Mouse (Mus musculus) forebrain, embryonic 11.5 days (tissue): ENCODE measurements at regions not wholly inside any gene's neighbourhood (a gene's known extent, or its start where the extent isn't known, plus 50 kb on each side); places are given as distances from the start of the nearest gene placed in this dataset.

Experiments used
- ATAC-seq: fragments of 200-750 bp; cut with Nextera tagmentation; replicated peaks from 2 replicates; pipeline ENCODE4 v1.8.0; 2017; ENCODE audit warnings: moderate TSS enrichment; ENCODE audit not compliant: low FRiP score
- DNase-seq: peaks from one replicate; pipeline ENCODE4 v3.0.0-alpha.2; 2017; ENCODE audit warnings: low spot score
- H3K27ac ChIP-seq: fragments of 300-500 bp; sonication (generic); 2 replicates; pipeline ENCODE4 v1.5.1; 2014; ENCODE audit warnings: low read depth, low read length
- H3K27me3 ChIP-seq: fragments of 300-500 bp; sonication (generic); 2 replicates; pipeline ENCODE4 v1.6.1; 2014; ENCODE audit warnings: mild to moderate bottlenecking, low read length, mixed read lengths; ENCODE audit not compliant: control insufficient read depth, insufficient read depth
- H3K36me3 ChIP-seq: fragments of 300-500 bp; sonication (generic); 2 replicates; pipeline ENCODE4 v1.6.1; 2014; ENCODE audit warnings: mild to moderate bottlenecking, low read length, moderate library complexity, mixed read lengths; ENCODE audit not compliant: control insufficient read depth, insufficient read depth
- H3K4me1 ChIP-seq: fragments of 300-500 bp; sonication (generic); replicated peaks from 2 replicates; pipeline ENCODE4 v1.6.1; 2014; ENCODE audit warnings: low read length, mixed read lengths; ENCODE audit not compliant: control insufficient read depth, insufficient read depth
- H3K4me2 ChIP-seq: fragments of 300-500 bp; sonication (generic); 2 replicates; pipeline ENCODE4 v1.6.1; 2014; ENCODE audit warnings: low read depth, mild to moderate bottlenecking, low read length, moderate library complexity, mixed read lengths; ENCODE audit not compliant: severe bottlenecking
- H3K4me3 ChIP-seq: fragments of 300-500 bp; sonication (generic); 2 replicates; pipeline ENCODE4 v1.5.1; 2014; ENCODE audit warnings: low read depth, low read length
- H3K9ac ChIP-seq: fragments of 300-500 bp; sonication (generic); 2 replicates; pipeline ENCODE4 v1.6.1; 2014; ENCODE audit warnings: low read length
- H3K9me3 ChIP-seq: fragments of 300-500 bp; sonication (generic); 2 replicates; pipeline ENCODE4 v1.6.1; 2016; ENCODE audit warnings: low read length, mixed read lengths; ENCODE audit not compliant: control insufficient read depth
- WGBS: fragments of 180-500 bp; shearing (Covaris S2); extraction: QIAGEN DNeasy Blood & Tissue Kit; methylation state at CpG from one replicate; pipeline ENCODE4 v1.1.7; 2014; 5-methylcytosine and 5-hydroxymethylcytosine counted together

DNA sequence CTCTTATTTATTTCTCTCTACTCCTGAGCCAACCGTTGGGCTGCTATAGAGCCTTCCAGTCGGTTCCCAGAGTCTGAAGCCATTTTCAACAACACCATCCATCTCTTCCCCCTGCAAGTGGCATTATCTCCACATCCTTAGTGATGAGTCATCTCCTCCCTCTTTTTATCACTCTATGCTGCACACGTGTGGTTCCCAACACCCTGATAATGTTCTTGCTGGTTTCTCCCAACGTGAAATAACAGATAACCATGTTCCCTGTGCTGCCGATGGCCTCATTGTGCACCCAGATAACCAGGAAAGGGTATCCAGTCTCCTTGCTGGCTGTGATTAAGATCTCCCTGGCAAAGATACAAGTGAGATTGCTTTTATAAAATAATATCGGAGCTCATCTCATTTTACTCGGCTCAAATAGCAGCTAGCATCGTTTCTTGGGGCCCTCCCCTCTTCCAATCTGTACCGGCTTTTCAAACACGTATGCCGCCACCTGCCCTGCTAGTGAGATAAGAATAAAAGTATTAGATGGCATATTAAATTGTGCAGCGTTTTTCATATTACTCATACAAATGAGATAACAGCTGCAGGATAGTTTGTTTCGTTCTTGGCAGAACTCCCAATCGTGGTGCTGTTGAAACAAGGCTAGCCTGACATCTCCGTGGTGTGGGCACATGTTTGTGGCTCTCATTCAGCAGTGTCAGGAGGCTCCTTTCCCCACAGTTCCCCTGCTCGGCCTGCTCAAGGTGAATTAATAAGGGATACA lies 250.3 kb upstream of the Ppp2r3a start:
- H3K9ac ChIP-seq, result no peak overlapping the region
- H3K4me3 ChIP-seq, result no peak overlapping the region
- ATAC-seq, result no peak
- H3K9me3 ChIP-seq, result no peaks in the 10 kb centered on the region
- WGBS, result 87% methylated on average over 16 of the region's 16 CpGs
- H3K4me2 ChIP-seq, result no peak overlapping the region
- no peak overlapping the region for H3K27ac ChIP-seq
- no peaks in the 10 kb centered on the region for H3K4me1 ChIP-seq
- DNase-seq, result no peak
- no peaks in the 10 kb centered on the region for H3K36me3 ChIP-seq
- no peaks in the 10 kb centered on the region for H3K27me3 ChIP-seq

DNA sequence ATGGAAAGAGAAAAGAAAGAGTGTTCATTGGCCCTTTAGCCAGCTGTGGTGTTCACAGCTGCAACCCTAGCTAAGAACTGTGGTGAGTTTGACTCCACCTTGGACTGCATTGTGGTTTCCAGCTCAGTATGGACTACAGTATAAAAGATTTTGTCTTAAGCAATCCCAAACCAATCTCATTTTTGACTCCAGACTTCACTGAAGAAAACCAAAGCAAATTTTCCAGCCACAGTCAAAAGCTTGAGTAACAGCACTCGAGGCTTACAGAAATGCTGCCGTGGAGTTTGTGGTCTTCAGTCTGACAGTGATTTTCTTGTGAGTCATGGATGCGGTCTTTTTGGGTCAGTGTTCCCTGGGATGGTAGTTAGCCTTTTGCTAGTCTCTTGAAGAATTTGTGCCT lies 249.4 kb upstream of the Ppp2r3a start:
- Histone ChIP-seq H3K9ac (no peak overlapping the region), H3K4me3 (no peak overlapping the region), H3K27ac (no peak overlapping the region), H3K9me3 (no peaks in the 10 kb centered on the region), H3K27me3 (no peaks in the 10 kb centered on the region), H3K36me3 (no peaks in the 10 kb centered on the region), H3K4me2 (no peak overlapping the region), H3K4me1 (no peaks in the 10 kb centered on the region)
- WGBS, result 92% methylated on average over 3 of the region's 3 CpGs
- DNase-seq (no peak), ATAC-seq (no peak)

- no peak overlapping the region for H3K27ac ChIP-seq
- H3K9me3 ChIP-seq, result no peaks in the 10 kb centered on the region
- no peaks in the 10 kb centered on the region for H3K36me3 ChIP-seq
- no peaks in the 10 kb centered on the region for H3K4me1 ChIP-seq
- no peak overlapping the region for H3K9ac ChIP-seq
- no peaks in the 10 kb centered on the region for H3K27me3 ChIP-seq
- H3K4me3 ChIP-seq, result no peak overlapping the region
- no peak for ATAC-seq
- 96% methylated on average over 5 of the region's 5 CpGs for WGBS
- H3K4me2 ChIP-seq, result no peak overlapping the region
- DNase-seq, result no peak
Observed at GRCm38 (mm10) chr9:101498721-101499120, 247.1 kb upstream of the Ppp2r3a start.

GRCm38 (mm10) chr9:101495768-101496167 lies 244.2 kb upstream of the Ppp2r3a start:
- Histone ChIP-seq H3K4me3 (no peak overlapping the region), H3K4me1 (no peaks in the 10 kb centered on the region), H3K36me3 (no peaks in the 10 kb centered on the region), H3K27me3 (no peaks in the 10 kb centered on the region), H3K4me2 (no peak overlapping the region), H3K9ac (no peak overlapping the region), H3K9me3 (no peaks in the 10 kb centered on the region), H3K27ac (no peak overlapping the region)
- ATAC-seq, result no peak
- DNase-seq, result no peak
- 70% methylated on average over 6 of the region's 6 CpGs for WGBS

DNA sequence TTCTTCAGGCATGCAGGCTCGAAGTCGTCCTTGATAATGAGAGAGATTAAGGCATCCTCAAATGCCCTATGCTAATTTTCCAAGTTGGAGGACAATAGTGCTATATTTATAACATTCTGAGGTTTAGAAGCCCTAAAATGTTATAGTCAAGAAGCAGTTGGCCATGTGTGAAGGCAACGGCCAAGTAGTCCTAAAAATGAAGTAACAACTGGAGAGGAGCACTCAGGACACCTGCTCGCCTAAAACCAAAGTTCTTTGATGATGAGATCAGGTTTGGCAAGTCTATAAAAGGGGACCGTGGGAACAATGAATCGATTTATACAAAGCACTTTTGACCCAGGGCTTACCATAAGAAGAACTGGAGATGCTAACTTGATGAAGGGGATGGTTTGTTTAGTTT lies 237.4 kb upstream of the Ppp2r3a start:
- H3K4me3 ChIP-seq, result no peak overlapping the region
- no peak overlapping the region for H3K4me2 ChIP-seq
- no peak overlapping the region for H3K27ac ChIP-seq
- DNase-seq, result no peak
- no peak overlapping the region for H3K9ac ChIP-seq
- no peaks in the 10 kb centered on the region for H3K9me3 ChIP-seq
- no peaks in the 10 kb centered on the region for H3K27me3 ChIP-seq
- no peak for ATAC-seq
- H3K36me3 ChIP-seq, result no peaks in the 10 kb centered on the region
- 70% methylated on average over 6 of the region's 6 CpGs for WGBS
- no peaks in the 10 kb centered on the region for H3K4me1 ChIP-seq

DNA sequence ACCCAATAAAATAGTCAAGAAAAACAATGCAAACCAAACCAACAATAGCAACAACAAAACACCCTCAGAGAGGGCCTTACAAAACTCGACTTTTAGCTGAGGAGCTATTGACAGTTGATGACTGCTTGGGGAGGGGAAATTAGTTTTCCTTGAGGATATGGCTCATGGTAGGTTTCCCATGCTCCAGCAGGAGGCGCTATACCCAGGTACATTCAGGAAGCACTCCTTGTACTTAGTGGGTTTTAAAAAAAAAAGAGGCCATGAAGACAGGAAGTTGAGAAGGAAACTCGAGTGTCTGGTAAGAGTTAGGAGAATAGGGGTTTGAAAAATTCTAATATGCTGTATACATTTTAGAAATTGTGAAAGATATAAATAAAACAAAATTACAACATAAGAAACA lies 224.6 kb upstream of the Ppp2r3a start:
- Histone ChIP-seq H3K9ac (no peak overlapping the region), H3K9me3 (no peaks in the 10 kb centered on the region), H3K4me2 (no peak overlapping the region), H3K27ac (no peak overlapping the region), H3K36me3 (no peaks in the 10 kb centered on the region), H3K4me3 (no peak overlapping the region), H3K27me3 (no peaks in the 10 kb centered on the region), H3K4me1 (peaks cover 9% of the 10 kb centered on the region; the same call in 1 of the 2 replicates)
- 64% methylated on average over 3 of the region's 3 CpGs for WGBS
- DNase-seq, result no peak
- ATAC-seq, result no peak

DNA sequence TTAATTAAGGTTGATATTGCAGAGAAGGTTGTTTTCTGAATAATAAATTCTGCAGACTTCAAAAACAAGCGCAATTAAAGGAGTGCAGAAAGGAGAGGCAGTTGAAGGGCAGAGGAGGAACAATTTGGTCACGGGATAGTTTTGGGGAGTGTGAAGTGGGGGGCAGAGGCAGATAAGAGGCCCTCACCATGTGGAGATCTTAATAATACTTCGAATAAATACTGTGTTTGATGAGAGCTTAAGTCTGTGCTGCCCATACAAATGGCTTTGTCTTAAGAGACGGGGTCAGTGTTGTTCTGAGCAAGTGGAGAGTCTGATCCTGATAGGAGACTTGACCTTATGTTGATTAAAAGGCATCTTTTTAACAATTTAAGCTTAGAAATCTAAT lies 221.5 kb upstream of the Ppp2r3a start:
- H3K9me3 ChIP-seq, result no peaks in the 10 kb centered on the region
- no peak overlapping the region for H3K4me3 ChIP-seq
- no peak overlapping the region for H3K4me2 ChIP-seq
- DNase-seq (no peak), ATAC-seq (peak; percentile 57)
- H3K9ac ChIP-seq, result no peak overlapping the region
- no peak overlapping the region for H3K27ac ChIP-seq
- no peaks in the 10 kb centered on the region for H3K27me3 ChIP-seq
- whole genome bisulfite sequencing, result 44% methylated on average over 4 of the region's 4 CpGs
- no peaks in the 10 kb centered on the region for H3K36me3 ChIP-seq
- peaks cover 9% of the 10 kb centered on the region; the same call in 1 of the 2 replicates for H3K4me1 ChIP-seq

DNA sequence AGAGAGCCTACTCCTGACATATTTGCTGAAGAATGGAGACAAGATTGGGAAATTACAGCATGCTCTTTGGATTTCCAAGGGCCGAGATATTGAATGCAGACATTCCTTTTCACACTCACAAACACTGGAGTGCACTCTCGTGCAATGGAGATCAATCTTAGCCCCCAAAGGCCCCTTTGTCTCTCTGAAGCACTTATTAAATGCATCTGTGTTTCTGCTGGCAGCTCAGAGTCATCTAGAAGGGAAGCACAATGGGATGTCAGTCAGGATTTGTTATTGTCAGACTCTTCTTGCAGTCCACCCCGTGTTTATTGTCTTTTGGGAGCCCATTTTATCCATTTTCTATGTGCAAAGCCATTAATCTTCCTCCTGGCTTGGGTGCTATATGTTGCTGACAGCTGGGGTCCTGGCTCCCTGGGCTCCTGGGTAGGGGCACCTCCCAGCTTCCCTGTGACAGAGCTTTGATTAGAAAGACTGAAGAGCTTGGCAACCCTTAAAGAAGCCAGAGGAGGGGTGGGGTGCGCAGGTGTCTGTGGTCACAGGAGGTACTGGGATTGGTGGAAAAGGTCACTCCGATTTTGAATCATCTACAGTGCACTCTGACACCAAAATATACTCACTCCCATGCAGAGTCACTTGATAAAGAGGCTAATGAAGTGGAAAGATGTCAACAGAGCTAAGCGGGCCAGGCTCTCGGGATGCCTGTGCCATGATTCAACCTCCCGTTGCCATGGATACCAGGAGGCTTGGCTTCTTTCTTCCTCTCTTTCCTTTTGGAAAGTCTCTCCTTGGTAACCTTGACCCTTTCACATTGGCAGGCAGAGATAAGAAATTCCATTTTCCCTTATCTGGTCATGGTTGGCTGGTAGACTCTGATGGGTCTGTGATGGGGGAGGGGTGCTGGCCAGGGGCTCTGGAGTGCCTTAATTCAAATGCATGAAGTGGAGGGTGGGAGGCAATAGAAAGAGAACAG lies 220.8 kb upstream of the Ppp2r3a start:
- Histone ChIP-seq H3K4me3 (no peak overlapping the region), H3K36me3 (no peaks in the 10 kb centered on the region), H3K4me2 (peak overlapping the region; percentile 12; the same call in 1 of the 2 replicates), H3K9ac (no peak overlapping the region), H3K27me3 (no peaks in the 10 kb centered on the region), H3K27ac (peak overlapping the region; percentile 2; the same call in 1 of the 2 replicates), H3K4me1 (peaks cover 9% of the 10 kb centered on the region; the same call in 1 of the 2 replicates), H3K9me3 (no peaks in the 10 kb centered on the region)
- DNase-seq, result peak; percentile 75
- WGBS, result 16% methylated on average over 8 of the region's 8 CpGs
- ATAC-seq, result peak; percentile 85
